Mouse (Mus musculus): ENCODE results near the gene Mau2.
"Not testable (repeated sequence)": the region's sequence is repeated elsewhere in the genome, so short reads cannot be mapped to it uniquely, and the experiment has no call there.

Gene Mau2

DNA sequence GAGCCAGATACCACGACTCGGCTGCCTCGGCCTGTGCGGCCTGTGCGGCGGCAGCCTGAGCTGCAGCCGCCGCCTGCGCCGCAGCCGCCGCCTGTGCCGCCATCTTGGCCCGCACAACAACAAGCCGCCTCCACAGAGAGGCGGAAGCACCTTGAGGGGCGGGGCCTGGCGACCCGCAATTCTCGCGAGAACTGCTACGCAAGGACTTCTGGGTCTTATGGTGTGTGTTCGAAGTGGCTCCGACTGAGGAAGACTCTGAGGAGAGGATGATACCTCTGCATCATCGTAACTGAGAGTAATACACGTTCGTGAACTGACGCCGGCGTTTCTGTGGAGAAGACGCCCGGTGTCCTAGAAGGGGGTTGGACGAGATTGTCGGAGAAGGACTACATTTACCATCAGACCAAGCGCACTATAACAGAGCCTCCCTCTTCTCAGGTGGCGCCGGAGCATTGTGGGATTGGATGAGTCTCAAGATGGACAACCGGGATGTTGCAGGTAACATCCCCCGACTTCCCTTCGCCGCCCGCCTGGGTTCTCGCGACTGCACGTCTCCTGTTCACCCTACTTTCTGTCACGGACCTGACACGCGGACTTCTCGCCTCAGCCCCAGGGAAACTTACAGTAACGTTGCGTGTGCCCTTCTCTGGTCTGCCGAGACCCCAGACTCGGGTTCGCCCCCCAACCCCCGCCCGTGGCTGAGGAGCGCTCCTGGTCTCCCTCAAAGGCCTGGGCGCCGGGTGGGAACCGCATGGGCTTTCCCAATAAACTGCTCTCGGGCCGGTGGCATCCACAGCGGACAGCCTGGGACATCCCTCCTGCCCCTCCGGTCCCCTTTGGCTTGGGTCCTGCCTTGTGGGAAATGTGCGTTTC, at the start of gene Mau2, which contains the start of gene Sugp1:
Gene Mau2, minus strand, starts transcription at position 152 of the 873 bp plus-strand sequence.
Gene Sugp1, plus strand, starts transcription at position 231 of the 873 bp plus-strand sequence.
- peak; percentile 97 for DNase-seq (ENCODE audit: low spot score in 2 of 2)

DNA sequence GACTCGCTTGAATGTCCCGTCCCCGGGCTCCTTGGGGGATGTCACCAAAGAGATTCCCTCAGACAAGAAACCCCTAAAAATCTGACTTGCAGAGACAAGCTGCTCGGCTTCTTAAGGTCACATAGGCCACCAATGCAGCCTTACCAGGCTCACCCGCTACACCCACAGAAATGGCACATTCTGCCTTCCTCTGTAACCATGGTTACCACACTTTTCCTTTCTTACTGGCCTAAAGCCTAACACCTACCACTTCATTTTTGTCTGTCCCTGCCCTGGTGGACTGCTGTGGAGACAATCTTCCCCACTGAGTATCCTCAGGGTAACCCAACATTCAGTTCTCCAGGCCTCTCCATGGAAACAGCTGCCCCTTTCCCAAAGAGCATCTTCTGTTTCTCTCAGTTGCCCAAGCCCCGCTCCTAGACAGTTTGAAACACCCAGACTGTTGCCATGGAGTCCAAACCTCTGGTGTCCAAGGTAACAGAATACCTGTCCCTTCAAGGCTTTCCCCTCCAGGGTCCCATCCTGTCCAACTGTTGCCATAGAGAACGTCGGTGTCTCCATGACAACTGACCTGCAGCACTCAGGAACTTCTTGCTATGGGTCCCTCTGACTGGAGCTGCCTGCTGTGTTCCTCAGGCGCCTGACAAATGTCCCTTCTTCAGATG, 46.9 kb upstream of the Mau2 start:
- no peak for DNase-seq (ENCODE audit: low spot score in 2 of 2)

DNA sequence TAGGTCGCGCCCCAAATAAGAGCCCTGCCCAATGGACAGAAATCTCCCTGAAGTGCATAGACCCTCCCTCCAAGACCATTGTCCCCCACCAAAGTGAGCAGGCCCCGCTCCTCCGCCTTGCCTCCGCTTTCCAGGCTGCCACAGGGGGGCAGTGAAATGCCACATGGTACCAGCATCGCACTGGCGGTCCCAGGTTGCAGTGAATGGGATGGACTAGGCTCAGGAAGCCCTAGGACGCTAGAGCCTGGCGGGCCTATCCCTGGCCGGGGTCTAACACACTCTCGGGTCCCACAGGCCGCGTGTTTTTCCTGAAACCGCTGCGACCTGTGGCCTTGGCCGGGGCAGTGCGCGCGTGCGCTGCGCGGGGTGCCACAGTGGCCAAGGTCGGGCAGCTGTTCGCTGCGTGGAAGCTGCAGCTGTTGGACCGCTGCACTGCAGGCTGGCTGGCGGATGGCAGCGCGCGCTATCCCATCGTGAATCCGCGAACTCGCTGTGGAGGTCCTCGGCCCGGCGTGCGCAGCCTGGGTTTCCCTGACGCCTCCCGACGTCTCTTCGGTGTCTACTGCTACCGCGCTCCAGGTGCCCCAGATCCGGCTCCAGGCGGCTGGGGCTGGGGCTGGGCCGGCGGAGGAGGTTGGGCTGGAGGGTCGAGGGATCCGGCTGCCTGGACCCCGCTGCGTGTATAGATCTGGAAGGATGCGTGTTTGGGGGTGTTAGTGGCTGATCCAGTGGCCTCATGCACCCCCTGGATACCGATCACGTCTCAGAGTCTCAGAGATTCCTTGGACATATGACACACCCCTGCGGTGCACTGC, 45.5 kb upstream of the Mau2 start:
- peak in 1 of 2 experiments; percentile 19 for DNase-seq (ENCODE audit: low spot score in 2 of 2)

DNA sequence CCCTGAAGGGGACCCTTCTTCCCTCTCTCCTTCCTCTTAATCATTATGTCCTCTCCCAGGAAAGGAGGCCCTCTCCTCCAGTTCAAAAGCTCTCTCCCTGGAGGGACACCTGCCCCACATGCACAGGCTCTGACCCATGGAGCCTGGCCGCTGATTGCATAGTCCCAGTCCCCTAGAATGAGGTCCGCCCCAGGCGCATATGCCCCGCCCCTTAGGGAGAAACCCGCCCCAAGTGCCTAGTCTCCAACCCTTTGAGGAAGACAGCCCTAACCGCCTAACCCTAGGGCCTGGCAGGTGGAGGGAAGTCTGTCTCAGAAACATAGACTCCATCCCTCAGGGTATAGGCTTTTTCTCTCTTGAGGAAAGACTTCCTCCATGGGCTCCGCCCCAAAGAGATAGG, 44.7 kb upstream of the Mau2 start:
- DNase-seq (ENCODE audit: low spot score in 2 of 2) = no peak

DNA sequence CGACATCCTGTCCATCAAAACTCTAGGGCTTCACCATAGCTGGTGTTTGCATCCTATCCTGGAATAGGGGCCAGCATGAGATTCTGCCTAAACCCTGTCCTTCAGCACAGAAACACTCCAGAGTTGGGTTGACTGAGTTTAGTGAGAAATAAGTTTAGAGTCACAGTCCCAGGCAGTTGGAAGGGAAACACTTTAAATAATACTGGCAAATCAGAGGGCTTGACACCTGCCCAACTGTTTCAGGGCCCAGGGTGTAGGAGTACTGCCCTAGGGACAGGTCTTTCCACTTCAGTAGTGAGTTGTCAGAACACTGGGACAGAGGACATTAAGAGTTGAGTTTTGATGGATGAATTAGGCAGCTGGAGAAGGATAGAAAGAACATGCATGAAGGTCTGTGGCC, 43.6 kb upstream of the Mau2 start:
- DNase-seq (ENCODE audit: low spot score in 2 of 2) = no peak

DNA sequence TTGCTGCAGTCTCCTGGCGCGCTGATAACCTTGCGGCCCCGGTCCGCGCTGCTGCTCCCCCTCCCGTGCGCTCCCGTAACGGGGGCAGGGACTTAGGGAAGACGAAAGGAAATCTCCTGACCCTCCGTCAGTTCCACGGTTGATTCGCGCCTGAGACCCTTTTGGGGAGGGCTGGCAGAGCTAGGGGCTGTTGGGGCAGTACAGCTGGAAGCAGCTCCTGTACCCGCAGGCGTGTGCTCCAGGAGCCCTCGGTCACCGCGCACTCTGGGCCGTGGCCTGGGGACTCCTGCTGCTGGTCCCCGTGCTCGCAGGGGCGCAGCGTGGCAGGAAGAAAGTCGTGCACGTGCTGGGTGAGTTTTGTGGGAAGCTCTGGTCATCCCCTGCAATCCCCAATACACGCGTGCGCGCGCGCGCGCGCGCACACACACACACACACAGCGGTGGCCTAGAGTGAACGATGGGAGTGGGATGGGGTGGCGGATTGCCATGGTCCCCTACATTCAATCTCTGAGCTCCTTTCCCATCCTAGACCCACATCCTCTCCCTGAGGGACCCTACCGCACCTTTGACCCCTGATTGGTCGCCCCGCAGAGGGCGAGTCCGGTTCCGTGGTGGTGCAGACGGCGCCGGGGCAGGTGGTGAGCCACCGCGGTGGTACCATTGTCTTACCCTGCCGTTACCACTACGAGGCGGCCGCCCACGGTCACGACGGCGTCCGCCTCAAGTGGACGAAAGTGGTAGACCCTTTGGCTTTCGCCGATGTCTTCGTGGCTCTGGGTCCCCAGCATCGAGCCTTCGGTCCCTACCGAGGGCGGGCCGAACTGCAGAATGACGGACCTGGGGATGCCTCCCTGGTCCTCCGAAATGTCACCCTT, 41.9 kb upstream of the Mau2 start:
- no peak for DNase-seq (ENCODE audit: low spot score in 2 of 2)

DNA sequence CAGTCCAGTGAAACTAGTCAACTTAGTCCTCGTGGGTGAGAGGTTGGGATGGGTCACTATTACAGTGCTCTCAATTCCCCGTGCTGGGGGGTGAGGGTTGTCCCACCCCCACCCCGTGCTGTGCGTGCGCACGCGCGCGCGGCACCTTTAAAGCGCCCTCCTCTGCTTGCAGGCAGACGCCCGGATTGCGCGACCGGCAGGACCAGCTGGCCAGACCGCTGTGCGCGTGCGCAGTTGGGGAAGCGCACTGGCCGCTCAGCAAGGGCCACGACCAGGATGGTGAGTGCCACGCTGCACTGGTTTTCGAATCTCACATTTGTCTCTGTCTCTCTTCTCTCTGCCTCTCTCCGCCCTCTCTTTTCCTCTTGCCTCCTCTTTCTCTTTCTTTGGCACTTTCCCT, 40.8 kb upstream of the Mau2 start, which contains the start of gene Hapln4:
Gene Hapln4, plus strand, starts transcription at position 173 of the 400 bp plus-strand sequence.
- peak; percentile 17 to 41 for DNase-seq (ENCODE audit: low spot score in 2 of 2)

DNA sequence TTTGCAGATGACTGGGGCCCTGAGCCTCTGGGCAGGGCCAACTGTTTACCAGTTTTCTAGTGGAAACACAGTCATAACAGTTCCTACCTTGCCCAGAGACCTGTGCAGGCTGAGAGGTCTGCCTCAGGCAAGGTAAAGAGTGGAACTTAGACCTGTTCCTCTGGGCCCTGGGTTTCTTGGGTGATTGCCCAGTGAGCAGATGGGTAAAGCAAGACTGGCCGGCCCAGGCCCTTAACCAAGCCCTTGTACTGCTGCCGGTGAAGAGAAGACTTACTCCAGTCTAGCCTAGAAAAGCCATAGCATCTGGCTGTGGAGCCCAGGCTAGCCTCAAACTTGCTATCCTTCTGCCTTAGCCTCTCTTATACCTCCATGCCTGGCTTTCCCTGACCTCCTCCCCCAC, 39.4 kb upstream of the Mau2 start:
- DNase-seq (ENCODE audit: low spot score in 2 of 2) = no peak

DNA sequence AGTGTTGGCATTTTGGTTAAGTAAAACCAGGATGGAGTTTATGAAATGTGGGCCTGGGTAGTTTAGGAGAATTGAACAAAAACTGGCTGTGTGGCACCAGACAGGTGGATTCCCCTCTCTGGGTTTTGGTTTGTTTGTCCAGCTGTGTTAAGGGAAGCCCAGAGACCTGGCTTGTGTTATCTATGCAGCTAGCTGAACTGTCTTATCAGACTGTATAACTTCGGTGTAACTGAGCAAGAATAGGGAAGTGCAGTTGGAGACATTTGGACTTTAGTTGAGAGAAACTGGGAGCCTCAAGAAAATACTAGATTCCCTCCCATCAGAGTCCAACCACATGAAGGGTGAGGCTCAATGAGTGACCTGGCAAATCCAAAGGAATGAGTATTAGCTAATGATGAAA, 31.1 kb upstream of the Mau2 start:
- DNase-seq (ENCODE audit: low spot score in 2 of 2) = no peak

DNA sequence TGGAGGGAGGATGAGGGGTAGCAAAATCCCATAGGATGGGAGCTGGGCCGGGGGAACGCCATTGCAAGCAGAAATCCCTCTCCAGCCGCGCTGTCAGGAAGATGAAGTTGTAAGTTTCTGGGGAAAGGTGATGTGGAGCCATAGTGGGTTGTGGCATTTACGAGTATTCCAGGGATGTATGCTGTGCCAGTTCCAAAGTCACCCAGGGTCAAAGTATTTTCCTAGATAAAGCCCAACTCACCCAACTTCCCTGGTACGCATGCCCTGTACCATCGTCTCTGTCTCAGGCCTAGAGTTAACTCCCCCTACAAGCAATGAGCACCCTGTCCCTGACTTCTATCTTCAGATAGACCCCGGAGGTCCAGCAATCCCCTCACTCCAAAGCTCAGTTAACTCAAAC, 30.6 kb upstream of the Mau2 start:
- DNase-seq (ENCODE audit: low spot score in 2 of 2) = no peak

DNA sequence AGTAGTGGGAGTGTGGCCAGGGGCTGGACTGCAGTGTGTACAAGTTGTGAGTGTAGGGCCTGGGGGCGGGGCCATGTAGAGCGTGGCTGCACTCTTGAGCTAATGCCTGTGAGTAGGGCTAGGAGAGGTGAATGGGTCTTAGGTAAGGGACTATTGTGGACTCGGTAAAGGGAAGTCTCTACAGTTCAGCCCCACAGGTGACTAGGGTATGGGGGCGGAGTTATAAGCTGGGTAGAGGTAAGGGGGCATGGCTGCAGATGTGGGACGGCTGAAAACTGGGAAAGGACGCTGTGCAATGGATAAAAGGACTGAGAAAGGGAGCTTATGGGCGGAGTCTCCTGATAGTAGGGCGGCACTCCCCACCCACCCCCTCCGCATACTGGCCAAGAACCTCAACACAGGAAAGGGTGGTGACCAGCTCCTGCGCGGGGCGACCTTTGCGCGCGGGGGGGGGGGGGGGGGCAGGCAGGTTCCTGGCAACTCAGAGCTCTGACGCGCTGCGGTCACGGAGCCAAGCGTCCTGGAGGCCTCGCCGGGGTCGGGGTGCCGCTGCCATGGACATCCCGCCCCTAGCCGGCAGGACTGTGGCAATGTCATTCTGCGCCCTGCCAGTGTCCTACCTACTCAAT, 30.0 kb upstream of the Mau2 start, which contains the start of gene Tm6sf2:
Gene Tm6sf2, plus strand, starts transcription at position 484 of the 629 bp plus-strand sequence.
- peak; percentile 43 to 57 for DNase-seq (ENCODE audit: low spot score in 2 of 2)

DNA sequence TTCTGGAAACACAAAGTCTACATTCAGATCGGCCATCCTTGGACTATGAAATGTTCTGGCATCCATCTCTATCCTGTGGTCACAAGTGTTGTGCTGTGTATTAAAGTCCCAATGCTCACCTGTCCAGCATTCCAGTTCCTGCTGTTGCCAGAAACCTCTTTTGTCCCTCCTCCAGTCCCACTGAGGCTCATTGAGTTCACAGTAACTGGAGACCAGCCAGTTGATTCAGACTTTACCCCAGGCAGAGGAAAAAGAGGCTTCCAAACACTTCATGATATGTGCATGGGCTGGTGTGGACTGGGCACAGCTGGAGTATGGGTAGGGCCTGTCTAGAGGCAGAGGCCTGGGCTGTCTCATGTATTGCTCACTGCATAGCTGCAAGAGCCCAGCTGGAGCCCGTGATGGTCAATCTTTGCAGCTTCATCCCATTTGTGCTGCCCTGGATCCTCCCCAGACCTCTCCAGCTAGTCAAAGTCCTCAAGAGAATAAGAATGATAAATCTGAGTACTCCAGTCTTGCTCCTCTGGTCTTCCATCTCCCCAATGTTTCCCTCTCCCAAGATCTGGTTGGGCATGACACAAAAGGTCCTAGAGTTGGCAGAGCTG, 29.4 kb upstream of the Mau2 start:
- DNase-seq (ENCODE audit: low spot score in 2 of 2) = no peak

DNA sequence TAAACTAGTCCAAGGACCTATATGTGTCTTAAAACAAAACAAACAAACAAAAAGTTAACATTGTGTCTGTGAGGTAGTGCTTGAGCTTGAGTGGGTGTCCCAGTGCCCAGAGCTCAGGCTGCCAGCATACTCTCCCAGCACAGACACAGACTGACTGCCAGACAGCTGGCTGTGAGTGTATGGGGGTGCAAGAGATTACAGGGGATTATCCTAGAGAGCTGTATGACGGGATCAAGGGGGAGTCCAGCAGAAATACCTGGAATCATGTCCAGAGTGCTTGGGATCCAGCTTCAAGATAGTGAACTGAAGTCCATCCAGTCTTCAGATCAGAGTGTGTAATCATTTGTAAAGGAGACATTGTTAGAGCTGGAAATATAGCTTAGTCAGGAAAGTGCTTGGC, 15.2 kb upstream of the Mau2 start:
- no peak for DNase-seq (ENCODE audit: low spot score in 2 of 2)

DNA sequence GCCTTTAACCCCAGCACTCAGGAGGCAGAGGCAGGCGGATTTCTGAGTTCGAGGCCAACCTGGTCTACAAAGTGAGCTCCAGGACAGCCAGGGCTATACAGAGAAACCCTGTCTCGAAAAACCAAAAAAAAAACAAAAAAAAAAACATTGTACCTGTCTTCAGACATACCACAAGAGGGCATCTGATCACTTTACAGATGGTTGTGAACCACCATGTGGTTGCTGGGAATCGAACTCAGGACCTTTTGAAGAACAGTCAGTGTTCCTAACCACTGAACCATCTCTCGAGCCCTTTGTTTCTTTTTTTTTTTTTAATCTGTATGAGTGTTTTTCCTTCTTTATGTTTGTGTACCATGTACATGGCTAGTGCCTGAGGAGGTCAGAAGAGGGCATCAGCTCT, 7.9 kb upstream of the Mau2 start:
- not testable (repeated sequence) for DNase-seq (ENCODE audit: low spot score in 2 of 2)

DNA sequence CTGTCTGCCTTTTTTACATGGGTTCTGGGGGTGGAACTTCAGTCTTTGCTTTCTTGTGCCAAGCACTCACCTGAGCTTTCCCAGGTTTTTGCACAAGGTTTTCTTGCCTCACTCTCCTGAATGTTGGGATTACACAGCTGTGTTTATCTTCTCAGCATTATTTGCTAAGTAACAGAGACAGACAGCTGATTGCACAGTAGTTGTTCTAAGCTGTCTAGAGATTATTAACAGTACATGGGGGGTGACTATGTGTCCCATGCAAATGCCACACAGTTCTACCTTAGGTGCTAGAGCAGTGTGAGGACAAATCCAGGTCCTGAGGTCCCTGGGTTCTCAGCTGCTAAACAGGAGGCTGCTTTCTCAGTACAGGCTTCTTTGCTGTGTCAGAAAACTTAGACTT, 7.1 kb upstream of the Mau2 start:
- no peak for DNase-seq (ENCODE audit: low spot score in 2 of 2)

DNA sequence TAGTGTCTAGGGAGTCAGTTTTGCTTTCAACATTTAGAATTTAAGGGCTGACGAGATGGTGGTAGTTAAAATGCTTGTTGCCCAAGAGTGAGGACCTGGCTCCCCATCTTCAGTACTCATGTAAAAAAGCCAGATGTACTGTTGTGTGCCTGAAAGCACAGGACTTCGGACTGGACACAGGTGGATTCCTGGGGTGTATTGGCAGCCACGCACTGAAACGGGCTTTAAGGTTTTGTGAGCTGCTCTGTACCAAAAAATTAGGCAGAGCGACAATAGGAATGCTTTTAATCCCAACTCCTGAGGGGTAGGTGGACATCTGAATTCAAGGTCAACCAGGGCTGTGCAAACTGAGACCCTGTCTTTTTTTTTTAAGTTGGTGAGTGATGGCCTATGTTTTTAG, 1.5 kb upstream of the Mau2 start:
- no peak for DNase-seq (ENCODE audit: low spot score in 2 of 2)

DNA sequence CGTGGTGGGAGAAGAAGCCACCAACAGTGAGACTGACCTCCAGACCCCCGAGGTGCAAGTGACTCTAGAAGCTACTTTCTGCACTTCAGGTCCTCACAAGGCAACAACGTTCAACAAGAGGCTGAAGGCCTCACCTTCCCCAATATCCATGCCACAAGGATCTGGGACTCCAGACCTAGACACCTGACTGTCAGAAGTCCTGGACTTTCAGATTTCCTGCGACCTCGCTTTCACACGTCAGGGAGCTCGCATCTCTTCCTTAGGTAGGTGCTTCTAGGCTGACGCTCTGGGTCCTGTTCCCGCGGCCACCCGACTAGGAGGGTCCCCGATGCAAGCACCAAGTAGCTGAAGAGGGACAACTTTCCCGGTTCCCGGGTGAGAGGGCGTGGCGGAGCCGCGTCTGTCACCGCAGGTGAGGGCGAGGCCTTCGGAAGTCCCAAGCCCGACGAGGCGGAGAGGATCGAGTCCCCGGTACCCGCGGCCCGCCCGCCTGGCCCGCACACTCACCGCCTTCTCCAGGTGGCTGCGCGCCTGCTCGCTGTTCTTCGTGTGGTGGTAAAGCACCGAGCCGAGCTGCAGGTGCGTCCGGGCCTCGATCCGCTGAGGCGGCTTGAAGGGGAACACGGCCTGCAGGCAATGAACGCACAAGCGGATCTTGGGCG, 518 bp downstream of the Mau2 start:
- DNase-seq (ENCODE audit: low spot score in 2 of 2) = peak; percentile 6 to 9

DNA sequence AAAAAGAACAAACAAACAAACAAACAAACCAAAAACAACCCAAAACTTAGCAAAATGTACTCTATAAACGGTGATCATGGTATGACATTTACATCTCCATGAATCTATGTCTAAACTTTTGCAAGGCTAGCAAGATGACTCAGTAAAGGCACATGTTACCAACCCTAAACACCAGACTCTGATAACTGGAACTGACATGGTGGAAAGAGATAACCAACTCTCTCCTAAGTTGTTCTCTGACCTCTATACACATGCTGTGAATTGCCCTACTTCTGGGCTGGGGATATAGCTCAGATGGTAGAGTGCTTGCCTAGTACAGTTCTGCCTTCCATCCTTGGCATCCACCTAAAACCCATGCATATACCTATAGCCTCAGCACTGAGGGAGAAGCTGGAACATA, 4.5 kb downstream of the Mau2 start:
- no peak for DNase-seq (ENCODE audit: low spot score in 2 of 2)

DNA sequence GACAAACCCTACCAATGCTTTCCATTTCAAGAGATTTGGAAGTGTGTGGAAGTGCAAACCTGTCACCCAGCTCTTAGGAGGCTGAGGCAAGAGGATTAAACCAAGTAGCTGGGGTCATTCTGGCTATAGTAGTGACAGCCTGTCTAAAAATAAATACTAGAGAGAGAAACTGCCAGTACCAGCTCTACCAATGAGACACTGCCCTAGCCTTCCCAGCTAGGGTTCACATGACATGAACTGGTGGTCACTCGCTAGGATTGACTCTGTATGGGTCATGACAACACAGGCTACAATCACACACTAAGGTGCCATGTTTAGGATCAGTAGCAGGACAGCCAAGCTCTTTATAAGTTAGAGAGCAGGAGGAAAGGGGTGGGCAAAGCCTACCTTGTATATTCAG, 12.3 kb downstream of the Mau2 start:
- DNase-seq (ENCODE audit: low spot score in 2 of 2) = no peak

DNA sequence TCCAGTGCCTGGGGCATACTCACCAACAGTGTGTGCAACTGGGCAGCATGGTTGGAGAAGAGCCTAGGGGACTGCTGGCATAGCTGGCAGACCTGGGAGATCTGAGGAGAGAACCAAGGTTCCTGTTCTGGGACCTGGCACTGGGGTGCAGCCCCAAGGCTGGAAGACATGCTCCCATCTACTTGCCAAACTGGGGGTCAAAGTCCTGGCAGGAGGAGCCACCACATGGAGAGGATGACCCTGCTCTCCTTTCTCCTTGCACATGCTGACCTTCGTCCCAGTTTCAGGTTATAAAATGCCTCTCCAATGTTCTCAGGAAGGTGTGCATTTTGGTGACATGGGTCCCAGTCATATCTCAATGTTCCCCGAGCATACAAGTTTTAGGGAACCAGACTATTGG, 16.4 kb downstream of the Mau2 start:
- DNase-seq (ENCODE audit: low spot score in 2 of 2) = no peak
